11 mouse cellular contexts compared by ENCODE assay signal in the genomic region with DNA sequence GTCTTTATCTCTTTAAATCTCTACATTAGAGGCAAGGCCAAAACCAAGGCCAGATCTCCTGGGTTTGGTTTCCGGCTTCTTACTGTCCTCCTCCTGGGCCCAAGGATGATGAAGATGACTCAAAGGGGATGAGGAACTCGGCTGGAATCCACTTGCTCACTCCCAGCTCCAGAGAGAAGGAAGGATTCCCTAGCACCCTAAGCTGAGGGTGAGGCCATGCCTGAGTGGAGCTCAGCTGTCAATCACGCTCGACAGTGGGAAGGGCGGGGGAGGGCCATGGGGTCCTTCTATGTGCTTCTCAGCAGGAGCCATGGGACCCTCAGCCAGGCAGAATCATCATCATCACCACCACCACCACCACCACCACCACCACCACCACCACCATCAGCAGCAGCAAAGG. TPM values are rescaled to one million over a fixed set of nuclear protein-coding genes. Genes with fewer than 3 reads are reported as not detected.
DNase-seq lines count a peak whose midpoint lies in the region; ATAC-seq and TF ChIP-seq lines count a peak whose summit lies in the region.
"Had no signal": no experiment of that assay in that cellular context is flagged by ENCODE, and none has a peak within 500 bp of the region (broad histone marks: within the 10 kb centered on the region; RNA-seq: fewer than 3 reads in every experiment).

No protein-coding gene starts in this region.

- no peak overlapping the region for H3K4me3 ChIP-seq in heart, embryonic 11.5 days (ENCODE audit: low read depth, low read length)
- H3K4me3 ChIP-seq in lung, postnatal 0 days (ENCODE audit: low read depth, low read length): no peak overlapping the region
- no peak overlapping the region for H3K4me3 ChIP-seq in stomach, postnatal 0 days (ENCODE audit: low read depth, low read length)
- H3K4me3 ChIP-seq: stomach, embryonic 15.5 days had no signal

- TF ChIP-seq CTCF in lung, postnatal 0 days (IDR thresholded peaks at IDR 0.05): no peak
- TF ChIP-seq CTCF in stomach, postnatal 0 days (IDR thresholded peaks at IDR 0.05; ENCODE audit: low read depth): no peak

- no peak overlapping the region for H3K9ac ChIP-seq in heart, embryonic 11.5 days (ENCODE audit: low read depth, low read length)
- no peak overlapping the region for H3K9ac ChIP-seq in lung, postnatal 0 days (replicated peaks; ENCODE audit: low read depth)
- no peak overlapping the region for H3K9ac ChIP-seq in stomach, postnatal 0 days (ENCODE audit: low read length)
- H3K9ac ChIP-seq: stomach, embryonic 15.5 days had no signal

- no peaks in the 10 kb centered on the region for H3K27me3 ChIP-seq in heart, embryonic 11.5 days (ENCODE audit: control insufficient read depth, insufficient read depth, low read length)
- H3K27me3 ChIP-seq in lung, postnatal 0 days (replicated peaks; ENCODE audit: insufficient read depth, low read length): no peaks in the 10 kb centered on the region
- no peaks in the 10 kb centered on the region for H3K27me3 ChIP-seq in stomach, postnatal 0 days (ENCODE audit: control insufficient read depth, insufficient read depth, low read length)
- H3K27me3 ChIP-seq: stomach, embryonic 15.5 days had no signal

- H3K9me3 ChIP-seq in heart, embryonic 11.5 days (replicated peaks; ENCODE audit: control insufficient read depth, low read length): no peaks in the 10 kb centered on the region
- H3K9me3 ChIP-seq in lung, postnatal 0 days (ENCODE audit: low read length): no peaks in the 10 kb centered on the region
- no peaks in the 10 kb centered on the region for H3K9me3 ChIP-seq in stomach, postnatal 0 days (ENCODE audit: control insufficient read depth, low read length)
- H3K9me3 ChIP-seq: stomach, embryonic 15.5 days had no signal

- TF ChIP-seq EP300 in lung, postnatal 0 days (IDR thresholded peaks at IDR 0.05): no peak
- no peak for TF ChIP-seq EP300 in stomach, postnatal 0 days (optimal IDR thresholded peaks at IDR 0.05)

- no peak for DNase-seq in heart, postnatal 10 days
- no peak for DNase-seq in lung, postnatal 0 days (ENCODE audit: low spot score)
- DNase-seq in lung, postnatal 4 days: no peak
- DNase-seq in adrenal gland, postnatal 14 days: peak; percentile 64
- DNase-seq in stomach, postnatal 0 days (ENCODE audit: low spot score): peak; percentile 11
- no peak for DNase-seq in embryo, embryonic 11 days
- DNase-seq: cerebellum, adult 9-11 months; lung, adult 18-20 months; thymus, postnatal 4 days had no signal

- peaks cover 72% of the 10 kb centered on the region for H3K4me1 ChIP-seq in heart, embryonic 11.5 days (ENCODE audit: control insufficient read depth, insufficient read depth, low read length)
- peaks cover 7% of the 10 kb centered on the region; the same call in 1 of the 2 replicates for H3K4me1 ChIP-seq in lung, postnatal 0 days (ENCODE audit: insufficient read depth, low read depth, low read length)
- peaks cover 10% of the 10 kb centered on the region for H3K4me1 ChIP-seq in stomach, postnatal 0 days (replicated peaks; ENCODE audit: control insufficient read depth, insufficient read depth)

- H3K4me2 ChIP-seq in heart, embryonic 11.5 days: 0 out of 2 replicates have a peak overlapping the region, but pooled peaks have one; percentile 0
- no peak overlapping the region for H3K4me2 ChIP-seq in lung, postnatal 0 days (replicated peaks; ENCODE audit: low read depth, low read length)
- H3K4me2 ChIP-seq in stomach, postnatal 0 days (replicated peaks; ENCODE audit: low read depth): no peak overlapping the region
- H3K4me2 ChIP-seq: stomach, embryonic 15.5 days had no signal

- 74% methylated on average over 5 of the region's 5 CpGs for WGBS in heart, embryonic 11.5 days (ENCODE audit: insufficient replicate concordance)
- WGBS in lung, postnatal 0 days: 73% methylated on average over 5 of the region's 5 CpGs
- 74% methylated on average over 5 of the region's 5 CpGs for WGBS in stomach, postnatal 0 days

- no peak for ATAC-seq in heart, embryonic 11.5 days (replicated peaks; ENCODE audit: insufficient number of reproducible peaks, low FRiP score, low TSS enrichment)
- no peak for ATAC-seq in lung, postnatal 0 days
- ATAC-seq in stomach, postnatal 0 days (ENCODE audit: low FRiP score, low TSS enrichment): no peak

- intact Hi-C loops in heart, postnatal 10 days (cut with DNase I): no loop called here

- peak overlapping the region; percentile 75 for H3K27ac ChIP-seq in heart, embryonic 11.5 days (ENCODE audit: low read depth, low read length)
- 0 out of 2 replicates have a peak overlapping the region, but pooled peaks have one; percentile 57 for H3K27ac ChIP-seq in lung, postnatal 0 days (ENCODE audit: low read length)
- peak overlapping the region; percentile 45 for H3K27ac ChIP-seq in stomach, postnatal 0 days (replicated peaks)
- H3K27ac ChIP-seq: stomach, embryonic 15.5 days had no signal

- no peaks in the 10 kb centered on the region for H3K36me3 ChIP-seq in heart, embryonic 11.5 days (ENCODE audit: control insufficient read depth, insufficient read depth, low read length)
- no peaks in the 10 kb centered on the region for H3K36me3 ChIP-seq in lung, postnatal 0 days (ENCODE audit: insufficient read depth, low read length)
- H3K36me3 ChIP-seq in stomach, postnatal 0 days (ENCODE audit: control insufficient read depth, insufficient read depth, low read length): no peaks in the 10 kb centered on the region
- H3K36me3 ChIP-seq: stomach, embryonic 15.5 days had no signal

RNA-seq across cellular contexts. Expression of a gene that starts 10.9 kb away (rescaled TPM):
- 14.3 and 16.2 TPM in 2 replicates for polyA plus RNA-seq in heart, embryonic 11.5 days (2014; fragmentation: Nextera tagmentation; extraction: Ambion mirVana)
- total RNA-seq in heart, postnatal 10 days (2021): 10 to 100 TPM; 12.0 to 12.3 TPM
- 15.0 and 18.2 TPM in 2 replicates for polyA plus RNA-seq in lung, postnatal 0 days (2015; fragmentation: Nextera tagmentation; extraction: Ambion mirVana)
- total RNA-seq in adrenal gland, postnatal 14 days (2021): 28.7 and 31.7 TPM in 2 replicates
- polyA plus RNA-seq in stomach, postnatal 0 days (2015; fragmentation: Nextera tagmentation; extraction: Ambion mirVana): 7.3 and 8.4 TPM in 2 replicates

RNA-seq across cellular contexts. Expression of a gene that starts 11.1 kb away (rescaled TPM):
- 45.0 and 47.6 TPM in 2 replicates for polyA plus RNA-seq in heart, embryonic 11.5 days (2014; fragmentation: Nextera tagmentation; extraction: Ambion mirVana)
- total RNA-seq in heart, postnatal 10 days (2021): 10 to 100 TPM; 10.8 to 15.8 TPM
- 22.3 and 27.9 TPM in 2 replicates for polyA plus RNA-seq in lung, postnatal 0 days (2015; fragmentation: Nextera tagmentation; extraction: Ambion mirVana)
- 26.6 and 35.7 TPM in 2 replicates for total RNA-seq in adrenal gland, postnatal 14 days (2021)
- polyA plus RNA-seq in stomach, postnatal 0 days (2015; fragmentation: Nextera tagmentation; extraction: Ambion mirVana): 30.2 and 35.9 TPM in 2 replicates

Comparison
In these comparisons a context has a peak if more than half of its experiments do, and no peak if none do; other contexts are left out.
1. DNase-seq: peak in adrenal gland, postnatal 14 days (single experiment) and stomach, postnatal 0 days (single experiment); none in heart, postnatal 10 days (0 of 2), lung, postnatal 0 days (single experiment), lung, postnatal 4 days (0 of 2) and embryo, embryonic 11 days (single experiment).
2. Peak in every context shown above with its lines, with median percentiles within 50 percentile points of each other: H3K27ac ChIP-seq.